Mouse (Mus musculus) layer of hippocampus, adult 2 months (tissue): ENCODE measurements at regions not wholly inside any gene's neighbourhood (a gene's known extent, or its start where the extent isn't known, plus 50 kb on each side); places are given as distances from the start of the nearest gene placed in this dataset.

Experiments used
- DNase-seq, 2 experiments: peaks; one replicate each; pipeline ENCODE4 v3.0.0; 2022; ENCODE audit warnings: low spot score in 2 of 2
- H3K27ac ChIP-seq: fragments of 200-600 bp; 2 replicates; pipeline ENCODE4 v1.8.1; 2022
- H3K4me3 ChIP-seq: fragments of 200-600 bp; 2 replicates; pipeline ENCODE4 v1.8.1; 2022; ENCODE audit warnings: mild to moderate bottlenecking
- CTCF ChIP-seq: fragments of 200-600 bp; conservative IDR thresholded peaks from 2 replicates; pipeline ENCODE4 v1.8.1; 2022; ENCODE audit warnings: antibody characterized with exemption, mild to moderate bottlenecking, moderate library complexity

DNA sequence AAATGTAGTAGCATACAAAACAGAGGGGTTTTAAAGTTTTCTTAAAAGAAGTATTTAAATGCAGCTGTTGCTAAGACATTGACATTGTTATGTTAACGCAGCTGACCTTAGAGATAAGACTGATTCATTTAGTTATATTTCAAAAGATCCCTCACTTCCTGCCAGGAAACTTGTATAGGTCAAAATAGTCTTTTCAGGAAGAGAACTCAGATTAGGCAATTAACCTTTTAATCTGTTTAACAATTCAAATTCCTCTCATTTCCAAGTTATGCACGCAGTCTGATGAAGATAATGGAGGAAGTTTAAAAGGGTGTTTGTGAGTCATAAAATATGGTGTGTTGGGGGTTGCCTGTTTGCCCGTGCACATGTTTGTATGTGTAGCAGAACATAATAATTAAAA lies 448.5 kb downstream of the Tmtc2 start:
- no peak for TF ChIP-seq CTCF
- Histone ChIP-seq H3K27ac (no peak overlapping the region), H3K4me3 (no peak overlapping the region)
- DNase-seq = no peak

DNA sequence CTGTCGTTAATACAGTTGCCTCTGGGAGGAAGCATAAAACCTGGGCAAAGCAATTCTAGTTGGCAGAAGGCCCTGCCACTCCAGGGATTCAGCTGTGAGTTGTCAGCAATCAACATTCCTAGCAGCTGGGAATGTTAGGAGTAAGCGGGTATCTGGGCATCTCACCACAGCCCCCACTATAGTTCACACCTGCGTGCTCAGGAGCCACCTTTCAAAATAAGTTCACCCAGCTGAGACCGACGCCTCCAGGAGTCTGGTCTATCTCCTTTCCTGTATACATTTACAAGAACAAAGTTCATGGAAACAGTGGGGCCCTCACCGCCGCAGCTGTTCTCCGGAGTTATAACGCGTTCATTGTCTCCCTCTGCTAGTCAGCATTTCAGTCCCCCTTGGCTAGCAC lies 454.0 kb downstream of the Tmtc2 start:
- no peak for TF ChIP-seq CTCF
- H3K4me3 ChIP-seq = no peak overlapping the region

DNA sequence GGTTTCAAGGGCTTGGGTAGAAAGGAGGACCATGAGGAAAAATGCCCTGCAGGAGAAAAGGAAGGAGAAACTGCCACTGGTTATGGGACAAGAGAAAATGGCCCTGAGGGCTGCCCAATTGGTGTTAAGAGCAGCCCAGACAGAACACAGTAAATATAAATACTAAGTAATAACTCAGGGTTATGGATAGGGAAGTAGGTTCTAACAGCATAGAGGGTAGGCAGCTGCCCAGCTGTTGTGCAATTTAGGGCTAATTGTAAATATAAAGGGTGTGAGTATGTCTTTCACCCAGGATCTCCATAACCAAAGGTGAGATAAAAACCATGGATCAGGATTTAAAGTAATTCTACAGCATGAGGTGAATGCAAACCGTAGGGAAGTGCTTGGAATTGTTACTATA lies 458.1 kb downstream of the Tmtc2 start:
- H3K27ac ChIP-seq = no peak overlapping the region
- no peak for DNase-seq
- no peak for TF ChIP-seq CTCF
- H3K4me3 ChIP-seq = no peak overlapping the region

More for the DNA sequence above, 454.0 kb downstream of the Tmtc2 start:
- H3K27ac ChIP-seq = no peak overlapping the region
- DNase-seq = no peak

DNA sequence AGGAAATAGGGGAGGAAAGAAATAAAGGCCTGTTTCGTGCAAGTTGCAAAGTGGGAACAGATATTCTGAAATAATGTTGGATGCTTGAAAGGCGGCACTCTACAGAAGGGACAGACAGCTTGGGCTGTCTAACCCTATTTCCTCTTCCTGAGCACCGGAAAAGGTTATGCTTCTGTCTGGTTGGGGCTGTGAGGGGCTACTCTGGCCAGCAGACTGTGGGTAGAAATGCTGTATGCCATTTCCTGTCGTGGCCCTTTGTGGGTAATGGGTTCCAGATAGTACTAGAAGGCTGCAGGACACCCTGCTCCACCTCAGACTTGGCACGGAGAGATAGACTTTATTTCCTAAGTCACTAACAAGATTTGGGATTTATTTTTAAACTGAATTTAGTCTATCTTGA lies 459.3 kb downstream of the Tmtc2 start:
- DNase-seq = no peak
- Histone ChIP-seq H3K4me3 (no peak overlapping the region), H3K27ac (no peak overlapping the region)
- no peak for TF ChIP-seq CTCF

DNA sequence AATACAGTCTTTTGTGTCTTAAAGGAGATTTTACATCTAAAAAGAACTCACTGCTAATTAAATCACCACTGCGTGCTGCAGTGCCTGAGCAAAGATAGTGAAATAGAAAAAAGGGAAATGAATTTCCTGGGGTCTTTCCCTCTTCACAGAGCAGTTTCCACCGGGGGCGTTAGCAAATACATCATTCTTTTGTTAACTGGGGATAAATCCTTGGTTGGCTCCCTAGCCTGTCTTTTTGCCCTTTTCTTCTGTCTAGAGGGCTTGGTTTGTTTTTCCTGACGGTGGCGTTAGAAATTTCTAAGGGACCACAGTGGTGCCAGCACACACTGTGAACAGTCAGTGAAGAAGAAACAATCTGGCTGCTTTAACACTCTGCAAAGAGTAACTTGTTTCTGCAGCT lies 464.0 kb downstream of the Tmtc2 start:
- H3K4me3 ChIP-seq = no peak overlapping the region
- DNase-seq = no peak
- TF ChIP-seq CTCF = no peak
- no peak overlapping the region for H3K27ac ChIP-seq

DNA sequence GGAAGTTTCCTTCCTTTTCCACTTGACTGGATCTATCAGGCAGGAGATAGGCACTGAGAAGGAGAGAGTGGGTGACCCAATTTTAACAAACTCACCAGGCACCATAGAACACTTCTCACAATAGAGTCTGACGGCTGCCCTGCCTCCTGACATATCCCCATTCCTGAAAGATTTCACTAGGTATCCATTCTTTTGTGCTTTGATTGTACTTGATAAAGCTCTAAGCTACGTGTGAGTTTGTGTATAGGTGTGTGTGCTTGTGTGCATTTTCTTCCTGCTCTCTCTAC lies 477.3 kb downstream of the Tmtc2 start:
- no peak for TF ChIP-seq CTCF

DNA sequence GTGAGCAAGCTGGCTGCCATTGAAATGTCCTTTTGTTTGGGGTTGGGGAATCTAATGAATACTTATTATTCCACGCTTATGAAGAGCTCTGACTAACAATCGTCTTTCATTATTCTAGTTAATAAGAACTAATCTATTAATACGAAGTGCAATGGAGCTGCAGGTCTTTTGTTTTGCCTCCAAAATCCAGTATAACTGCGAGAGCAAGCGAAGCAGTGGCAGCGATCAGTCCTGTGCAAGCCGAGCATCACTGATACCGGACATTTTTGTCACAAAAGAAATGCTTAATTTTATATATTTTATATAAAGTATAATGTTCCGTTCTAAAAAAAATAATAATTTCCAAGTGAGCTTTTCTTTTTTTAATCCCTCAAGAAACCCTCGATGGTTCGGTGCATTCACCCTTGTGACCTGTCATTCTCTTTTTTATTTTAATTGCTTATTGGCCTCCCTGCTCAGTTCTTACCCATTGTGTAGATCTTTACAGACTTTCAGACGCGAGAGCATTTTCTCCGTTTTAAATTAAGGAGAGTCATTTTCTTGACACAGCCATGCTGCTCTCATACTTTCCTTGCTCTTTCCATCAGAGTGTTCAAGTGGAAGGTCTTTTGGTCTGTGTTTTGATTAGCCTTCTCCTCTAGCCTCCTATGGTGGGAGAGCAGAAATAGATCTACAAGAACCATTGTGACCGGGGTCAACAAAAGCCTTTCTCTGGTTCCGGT lies 477.8 kb downstream of the Tmtc2 start:
- no peak for DNase-seq
- H3K4me3 ChIP-seq = peak overlapping the region; percentile 33
- no peak overlapping the region for H3K27ac ChIP-seq
- no peak for TF ChIP-seq CTCF

More for the DNA sequence above, 477.3 kb downstream of the Tmtc2 start:
- Histone ChIP-seq H3K27ac (no peak overlapping the region), H3K4me3 (no peak overlapping the region)
- no peak for DNase-seq

DNA sequence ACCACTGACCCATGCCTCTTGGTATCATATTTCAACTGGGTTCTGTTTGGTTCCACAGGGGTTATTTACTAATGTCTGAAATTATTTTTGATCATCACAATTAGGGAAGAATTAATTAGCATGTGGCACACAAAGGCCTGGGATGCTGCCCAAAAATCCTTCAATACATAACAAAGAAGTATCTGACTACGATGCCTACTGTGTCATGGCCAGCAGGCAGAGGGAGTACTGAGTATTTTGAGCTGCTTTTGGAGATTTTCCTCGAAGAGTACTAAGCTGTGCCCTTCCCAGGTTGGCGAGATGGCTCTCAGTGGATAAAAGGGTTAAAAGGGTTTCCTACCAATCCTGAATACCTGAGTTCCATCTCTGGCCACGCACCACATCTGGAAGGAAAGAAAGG lies 478.5 kb downstream of the Tmtc2 start:
- TF ChIP-seq CTCF = peak; percentile 47
- H3K27ac ChIP-seq = no peak overlapping the region
- H3K4me3 ChIP-seq = no peak overlapping the region; the same call in 1 of the 2 replicates
- no peak for DNase-seq

DNA sequence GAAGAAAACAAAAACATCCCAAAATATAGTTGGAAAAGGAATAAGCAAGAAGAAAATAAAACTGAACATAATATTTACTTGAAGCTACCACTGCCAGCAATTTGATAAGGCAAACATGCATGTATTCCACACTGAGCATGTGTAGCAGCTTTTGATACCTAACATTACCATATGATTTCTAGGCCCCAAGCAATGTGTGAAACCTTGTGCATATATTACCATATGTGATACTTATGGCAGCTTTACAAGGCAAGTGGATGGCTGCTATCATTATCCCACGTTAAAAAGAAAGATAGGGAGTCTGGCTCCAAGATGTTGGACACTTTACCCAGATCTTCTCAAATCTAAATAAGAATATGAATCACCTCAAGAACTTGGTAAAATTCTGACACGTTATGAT lies 497.4 kb downstream of the Tmtc2 start:
- DNase-seq = no peak
- Histone ChIP-seq H3K4me3 (no peak overlapping the region), H3K27ac (no peak overlapping the region)
- no peak for TF ChIP-seq CTCF

DNA sequence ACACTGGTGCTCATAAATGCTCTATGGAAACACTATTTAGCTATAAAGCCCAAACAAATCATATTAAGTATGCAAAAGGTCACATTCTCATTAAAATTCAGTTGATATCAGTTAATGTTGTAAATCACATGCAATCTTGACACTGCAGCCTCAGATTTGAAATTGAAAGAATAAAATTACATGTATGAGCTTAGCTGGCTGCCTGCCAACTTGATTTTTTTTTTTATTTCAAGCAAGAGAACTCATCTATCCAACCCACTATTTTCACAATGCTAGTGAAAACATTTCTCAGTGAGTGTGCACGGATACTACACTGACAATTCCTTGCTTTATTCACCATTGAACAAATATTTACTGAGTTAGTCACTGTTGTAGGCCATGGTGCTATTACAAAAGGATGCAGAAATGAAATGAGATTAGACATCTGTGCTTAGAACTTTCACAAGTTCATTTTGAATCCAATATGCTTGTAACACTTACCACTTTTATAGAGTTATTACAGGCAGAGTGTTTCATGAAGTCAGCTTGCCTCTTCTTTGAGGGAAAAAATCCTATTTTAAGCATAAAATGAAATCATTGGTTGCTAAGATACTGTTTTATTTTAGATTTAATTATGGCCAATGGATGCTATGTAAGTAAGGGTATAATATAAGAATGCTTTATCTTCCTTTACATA lies 539.4 kb downstream of the Tmtc2 start:
- Histone ChIP-seq H3K27ac (peak overlapping the region; percentile 36), H3K4me3 (no peak overlapping the region)
- no peak for DNase-seq
- no peak for TF ChIP-seq CTCF

DNA sequence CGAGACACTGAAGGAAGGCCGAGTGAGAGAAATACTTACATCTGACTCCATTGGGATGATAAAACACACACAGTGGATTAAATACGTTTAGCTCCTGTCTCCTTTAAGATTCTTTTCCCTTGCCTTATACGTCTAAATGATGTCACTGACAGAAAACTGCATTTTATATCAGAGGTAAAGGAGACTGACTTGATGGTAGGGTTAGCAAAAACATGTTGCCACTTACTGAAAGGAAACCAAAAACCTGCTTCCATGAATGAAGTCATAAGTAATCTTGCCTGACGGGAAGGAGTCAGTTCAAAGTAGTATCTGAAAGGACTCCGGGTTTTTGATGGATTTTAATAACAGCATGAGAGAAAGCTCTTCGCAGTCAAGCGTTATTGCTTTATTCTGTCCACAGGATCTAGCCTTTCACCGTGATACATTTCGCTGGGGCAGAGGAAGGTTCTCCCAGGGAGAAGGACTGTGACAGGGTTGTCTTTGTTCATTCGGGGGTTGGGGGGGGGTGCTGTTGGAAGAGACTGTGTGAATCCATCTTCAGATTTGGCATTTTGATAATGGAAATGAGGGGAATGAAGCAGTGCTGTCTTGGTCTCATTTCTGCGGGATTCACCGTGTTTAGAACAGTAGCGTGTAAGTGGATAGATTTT lies 553.7 kb downstream of the Tmtc2 start:
- H3K27ac ChIP-seq = no peak overlapping the region
- DNase-seq = no peak
- no peak overlapping the region for H3K4me3 ChIP-seq
- no peak for TF ChIP-seq CTCF

DNA sequence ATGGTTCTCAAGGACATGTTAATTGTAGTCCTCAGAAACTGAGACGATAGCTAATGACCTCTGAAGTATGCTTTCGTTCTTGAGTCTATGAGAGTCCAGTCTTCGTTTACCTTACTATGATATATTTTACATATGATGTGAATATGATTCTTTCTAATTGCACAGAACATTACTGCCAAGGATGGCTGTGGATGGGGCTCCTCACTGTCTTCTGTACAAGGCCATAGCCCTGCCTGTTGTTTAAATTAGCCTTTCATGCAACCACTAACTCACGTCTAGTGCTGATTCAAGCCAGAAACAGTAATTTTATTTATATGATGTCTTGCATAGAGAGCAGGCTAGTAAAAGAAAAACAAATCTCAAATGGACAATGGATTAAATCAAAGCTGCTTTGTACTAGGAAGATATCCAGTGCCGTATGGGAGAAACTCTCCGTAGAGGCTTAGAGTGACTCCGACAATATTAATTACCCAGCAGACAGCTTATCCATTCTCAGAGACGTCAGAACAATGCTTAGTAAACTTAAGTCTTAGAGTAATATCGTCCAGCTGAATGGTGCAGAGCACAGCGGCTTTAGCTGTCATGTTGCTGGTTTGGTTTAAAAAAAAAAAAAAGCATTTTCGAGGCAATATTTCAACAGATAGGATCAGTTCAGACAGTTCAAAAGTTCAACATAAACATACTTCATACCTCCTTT lies 554.3 kb downstream of the Tmtc2 start:
- DNase-seq = no peak
- H3K27ac ChIP-seq = no peak overlapping the region
- no peak for TF ChIP-seq CTCF
- H3K4me3 ChIP-seq = no peak overlapping the region
